Mouse (Mus musculus): Measurements from ENCODE around the gene 5730522E02Rik. TPM values are rescaled to one million over a fixed set of nuclear protein-coding genes. Genes with fewer than 3 reads are reported as not detected.

Gene 5730522E02Rik
- polyA plus RNA-seq, 1 experiment from 2014 or later = 2.1 TPM

DNA sequence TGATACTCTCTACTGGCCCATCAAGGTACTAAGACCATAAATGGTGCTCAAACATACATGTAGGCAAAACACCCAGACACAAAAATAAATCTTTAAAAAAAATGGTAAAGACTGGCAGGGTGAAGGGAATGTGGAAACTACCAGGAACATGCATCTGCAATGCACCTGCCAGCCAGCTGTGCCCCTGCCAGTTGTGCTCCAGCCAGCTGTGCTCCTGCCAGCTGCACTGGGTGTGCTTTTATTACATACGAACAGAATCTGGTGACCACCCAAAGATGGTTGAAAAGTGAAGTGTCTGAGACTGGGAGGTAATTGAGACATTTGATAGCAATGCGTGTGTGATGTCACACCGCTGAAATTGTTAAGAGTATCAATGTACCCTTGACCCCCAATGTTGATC is 98.4 kb downstream of the 5730522E02Rik start:
- Histone ChIP-seq H3K27me3 (ENCODE audit: insufficient read depth, poor library complexity, severe bottlenecking) (no peaks in the 10 kb centered on the region), H3K9me3 (no peaks in the 10 kb centered on the region), H3K4me3 (no peak overlapping the region), H3K27ac (no peak overlapping the region), H3K36me3 (no peaks in the 10 kb centered on the region), H3K4me1 (no peaks in the 10 kb centered on the region)
- no peak for DNase-seq (ENCODE audit: low spot score)
- WGBS = 80% methylated on average over 3 of the region's 3 CpGs

DNA sequence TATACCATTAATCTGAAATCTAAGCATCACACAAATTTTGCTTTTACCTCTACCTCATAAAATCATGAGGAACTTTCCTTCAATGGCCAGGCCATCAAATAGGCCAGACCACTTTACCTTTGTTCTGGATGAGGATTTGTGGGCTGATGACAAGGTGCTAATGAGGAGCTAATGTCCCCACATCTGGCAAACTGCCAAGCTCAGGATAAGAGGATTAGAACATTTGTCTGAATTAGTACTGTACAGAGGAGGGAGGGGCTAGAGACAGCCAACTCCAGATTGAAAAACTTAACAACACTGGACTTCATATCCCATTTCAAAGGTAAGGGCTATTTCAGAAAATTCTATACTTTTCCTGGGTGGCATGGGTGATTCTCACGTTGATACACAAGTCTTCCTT is 101.9 kb downstream of the 5730522E02Rik start:
- Histone ChIP-seq H3K27ac (no peak overlapping the region), H3K4me3 (no peak overlapping the region), H3K36me3 (no peaks in the 10 kb centered on the region), H3K9me3 (no peaks in the 10 kb centered on the region), H3K27me3 (ENCODE audit: insufficient read depth, poor library complexity, severe bottlenecking) (no peaks in the 10 kb centered on the region), H3K4me1 (no peaks in the 10 kb centered on the region)
- WGBS = 47% methylated on average over 1 of the region's 1 CpGs
- DNase-seq (ENCODE audit: low spot score) = no peak

- H3K36me3 ChIP-seq = no peaks in the 10 kb centered on the region
- H3K4me1 ChIP-seq = no peaks in the 10 kb centered on the region
- WGBS = 66% methylated on average over 2 of the region's 2 CpGs
- DNase-seq (ENCODE audit: low spot score) = no peak
- no peak overlapping the region for H3K4me3 ChIP-seq
- no peaks in the 10 kb centered on the region for H3K9me3 ChIP-seq
- no peak overlapping the region for H3K27ac ChIP-seq
- no peaks in the 10 kb centered on the region for H3K27me3 ChIP-seq (ENCODE audit: insufficient read depth, poor library complexity, severe bottlenecking)
These were observed 105.9 kb downstream of the 5730522E02Rik start for GRCm38 (mm10) chr11:26104680-26105079.

DNA sequence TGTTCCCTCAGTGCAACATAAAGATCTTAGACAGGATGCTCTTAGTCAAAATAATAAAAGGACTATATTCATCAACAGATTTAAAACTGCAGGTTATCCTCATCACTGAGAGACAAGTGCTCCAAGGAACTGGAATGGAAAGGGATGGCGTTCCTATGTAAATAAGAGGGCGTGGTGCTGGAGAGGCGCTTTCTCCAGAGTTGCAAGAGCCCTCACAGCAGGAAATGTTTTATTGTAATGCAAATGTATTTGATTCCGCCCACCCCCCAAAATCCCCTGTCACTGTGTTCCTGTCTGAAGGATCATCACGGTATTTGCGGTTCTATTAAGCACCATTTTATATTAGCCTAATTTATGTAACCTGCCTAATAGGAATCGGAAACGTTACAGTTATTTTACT is 106.9 kb downstream of the 5730522E02Rik start:
- Histone ChIP-seq H3K36me3 (no peaks in the 10 kb centered on the region), H3K27me3 (ENCODE audit: insufficient read depth, poor library complexity, severe bottlenecking) (no peaks in the 10 kb centered on the region), H3K9me3 (no peaks in the 10 kb centered on the region), H3K4me3 (peak overlapping the region; percentile 43), H3K4me1 (no peaks in the 10 kb centered on the region), H3K27ac (no peak overlapping the region)
- no peak for DNase-seq (ENCODE audit: low spot score)
- 9% methylated on average over 8 of the region's 8 CpGs for WGBS

- Histone ChIP-seq H3K27ac (no peak overlapping the region), H3K36me3 (no peaks in the 10 kb centered on the region), H3K4me3 (peak overlapping the region; percentile 43), H3K9me3 (no peaks in the 10 kb centered on the region), H3K4me1 (no peaks in the 10 kb centered on the region), H3K27me3 (ENCODE audit: insufficient read depth, poor library complexity, severe bottlenecking) (no peaks in the 10 kb centered on the region)
- WGBS = 27% methylated on average over 4 of the region's 4 CpGs
- no peak for DNase-seq (ENCODE audit: low spot score)
These were observed 107.7 kb downstream of the 5730522E02Rik start for GRCm38 (mm10) chr11:26102878-26103277.

DNA sequence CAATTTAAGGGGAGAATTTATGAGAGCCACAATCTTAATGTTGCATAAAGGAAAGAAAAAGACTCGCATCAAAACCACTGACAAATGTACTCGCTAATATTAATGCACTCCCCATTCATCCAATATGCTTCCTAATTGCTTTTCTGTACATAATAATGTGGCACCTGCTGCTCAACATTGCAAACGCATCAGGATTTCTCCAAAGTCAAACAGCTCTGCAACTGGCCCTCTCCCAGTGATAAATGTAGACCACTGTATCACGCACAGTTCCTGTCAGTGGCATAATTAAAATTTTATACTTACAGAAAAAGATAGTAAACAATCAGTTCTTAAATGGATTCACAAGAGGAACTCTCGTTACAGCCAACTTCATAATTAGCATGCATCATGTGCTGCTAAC is 110.5 kb downstream of the 5730522E02Rik start:
- no peaks in the 10 kb centered on the region for H3K27me3 ChIP-seq (ENCODE audit: insufficient read depth, poor library complexity, severe bottlenecking)
- H3K36me3 ChIP-seq = no peaks in the 10 kb centered on the region
- no peak overlapping the region for H3K4me3 ChIP-seq
- H3K9me3 ChIP-seq = no peaks in the 10 kb centered on the region
- DNase-seq (ENCODE audit: low spot score) = no peak
- no peaks in the 10 kb centered on the region for H3K4me1 ChIP-seq
- no peak overlapping the region for H3K27ac ChIP-seq
- WGBS = 88% methylated on average over 5 of the region's 5 CpGs

DNA sequence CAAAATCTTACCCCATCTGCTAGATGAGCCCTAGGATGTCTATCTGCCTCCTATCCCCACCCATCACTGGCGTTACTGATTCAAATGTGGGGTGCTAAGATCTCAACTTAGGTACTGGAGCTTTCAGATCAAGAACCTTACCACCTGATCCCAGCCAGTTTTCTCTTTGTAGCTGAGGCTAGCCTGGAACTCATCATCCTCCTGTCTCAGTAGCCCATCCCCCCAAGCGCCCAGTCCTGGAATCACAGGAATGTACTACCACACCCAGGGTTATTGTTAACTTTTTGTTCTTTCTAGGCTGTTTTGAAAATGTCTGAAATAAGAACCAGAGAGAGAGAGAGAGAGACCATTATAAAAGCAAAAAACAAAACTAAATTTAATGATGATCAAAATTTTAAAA is 111.6 kb downstream of the 5730522E02Rik start:
- 68% methylated on average over 2 of the region's 2 CpGs for WGBS
- DNase-seq (ENCODE audit: low spot score) = no peak
- H3K27me3 ChIP-seq (ENCODE audit: insufficient read depth, poor library complexity, severe bottlenecking) = no peaks in the 10 kb centered on the region
- H3K9me3 ChIP-seq = no peaks in the 10 kb centered on the region
- H3K36me3 ChIP-seq = no peaks in the 10 kb centered on the region
- H3K27ac ChIP-seq = no peak overlapping the region
- H3K4me3 ChIP-seq = no peak overlapping the region
- no peaks in the 10 kb centered on the region for H3K4me1 ChIP-seq

DNA sequence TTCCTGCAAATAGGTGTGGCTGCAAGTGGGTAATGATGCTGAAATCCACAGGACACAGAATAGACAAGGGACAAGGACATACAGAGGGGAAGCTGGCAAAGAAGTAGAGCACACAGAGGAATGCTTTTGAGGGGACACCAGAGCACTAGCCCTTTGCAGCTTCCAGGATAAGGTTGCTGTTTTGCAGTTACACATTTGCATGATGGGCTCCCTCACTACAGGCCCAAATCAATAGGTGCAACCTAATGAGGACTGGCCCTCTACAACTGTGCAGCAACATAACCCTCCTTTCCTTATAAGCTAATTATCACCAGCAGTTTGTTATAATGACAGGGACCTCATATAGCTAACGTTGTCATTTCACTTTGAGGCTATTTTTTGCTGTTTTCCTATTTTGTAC is 114.5 kb downstream of the 5730522E02Rik start:
- no peak for DNase-seq (ENCODE audit: low spot score)
- H3K4me3 ChIP-seq = no peak overlapping the region
- H3K27ac ChIP-seq = no peak overlapping the region
- WGBS = 74% methylated on average over 1 of the region's 1 CpGs
- no peaks in the 10 kb centered on the region for H3K4me1 ChIP-seq
- H3K36me3 ChIP-seq = no peaks in the 10 kb centered on the region
- no peaks in the 10 kb centered on the region for H3K9me3 ChIP-seq
- H3K27me3 ChIP-seq (ENCODE audit: insufficient read depth, poor library complexity, severe bottlenecking) = no peaks in the 10 kb centered on the region

DNA sequence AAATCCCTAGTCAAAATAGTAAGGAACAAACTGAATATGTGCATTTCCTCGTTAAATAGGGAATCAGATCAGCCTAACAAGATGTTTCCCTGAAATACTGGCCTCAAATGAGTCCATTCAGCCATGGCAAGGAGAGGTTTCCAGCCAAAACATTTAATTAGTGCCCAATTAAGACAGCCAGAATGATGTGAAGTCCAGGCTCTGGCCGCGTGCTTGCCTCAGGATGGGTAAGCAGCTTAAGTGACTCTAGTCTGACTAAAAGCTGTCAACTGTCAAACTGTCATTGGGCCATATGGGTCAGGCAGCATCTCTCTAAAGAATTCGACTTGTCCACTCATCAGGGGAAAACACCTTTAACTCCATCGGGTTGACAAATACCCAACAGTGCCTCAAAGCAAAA is 121.6 kb downstream of the 5730522E02Rik start:
- no peak overlapping the region for H3K4me3 ChIP-seq
- 70% methylated on average over 5 of the region's 5 CpGs for WGBS
- no peaks in the 10 kb centered on the region for H3K36me3 ChIP-seq
- H3K9me3 ChIP-seq = no peaks in the 10 kb centered on the region
- H3K27me3 ChIP-seq (ENCODE audit: insufficient read depth, poor library complexity, severe bottlenecking) = no peaks in the 10 kb centered on the region
- DNase-seq (ENCODE audit: low spot score) = no peak
- no peaks in the 10 kb centered on the region for H3K4me1 ChIP-seq
- H3K27ac ChIP-seq = no peak overlapping the region

DNA sequence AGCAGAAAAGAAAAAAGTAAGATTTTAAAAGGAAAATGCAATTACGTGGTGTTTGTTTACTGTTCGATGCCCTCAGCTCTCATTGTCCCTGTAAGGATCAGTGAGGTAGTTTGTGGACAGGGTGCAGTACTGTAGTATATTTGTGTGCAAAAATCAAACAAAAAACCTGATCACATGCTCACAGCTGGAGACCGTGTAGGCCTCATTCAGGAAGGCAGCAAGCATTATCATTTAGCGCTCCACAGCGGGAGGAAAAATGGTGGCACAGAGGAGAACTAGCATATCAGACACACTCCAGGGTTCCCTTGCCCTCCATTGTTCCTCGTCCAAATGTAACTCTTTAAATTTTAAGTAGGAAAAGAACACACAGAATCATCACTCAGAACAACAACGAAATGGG is 123.9 kb downstream of the 5730522E02Rik start:
- DNase-seq (ENCODE audit: low spot score) = no peak
- H3K27ac ChIP-seq = no peak overlapping the region
- no peaks in the 10 kb centered on the region for H3K9me3 ChIP-seq
- no peaks in the 10 kb centered on the region for H3K36me3 ChIP-seq
- WGBS = 80% methylated on average over 7 of the region's 7 CpGs
- no peaks in the 10 kb centered on the region for H3K4me1 ChIP-seq
- no peaks in the 10 kb centered on the region for H3K27me3 ChIP-seq (ENCODE audit: insufficient read depth, poor library complexity, severe bottlenecking)
- no peak overlapping the region for H3K4me3 ChIP-seq

- DNase-seq (ENCODE audit: low spot score) = no peak
- 59% methylated on average over 6 of the region's 6 CpGs for whole genome bisulfite sequencing
- Histone ChIP-seq H3K4me3 (no peak overlapping the region), H3K27me3 (ENCODE audit: insufficient read depth, poor library complexity, severe bottlenecking) (no peaks in the 10 kb centered on the region), H3K4me1 (no peaks in the 10 kb centered on the region), H3K27ac (no peak overlapping the region), H3K9me3 (no peaks in the 10 kb centered on the region), H3K36me3 (no peaks in the 10 kb centered on the region)
These were observed 125.1 kb downstream of the 5730522E02Rik start for GRCm38 (mm10) chr11:26085380-26086035.

- H3K4me3 ChIP-seq = no peak overlapping the region
- WGBS = 74% methylated on average over 2 of the region's 2 CpGs
- no peaks in the 10 kb centered on the region for H3K27me3 ChIP-seq (ENCODE audit: insufficient read depth, poor library complexity, severe bottlenecking)
- no peak for DNase-seq (ENCODE audit: low spot score)
- no peaks in the 10 kb centered on the region for H3K36me3 ChIP-seq
- no peaks in the 10 kb centered on the region for H3K4me1 ChIP-seq
- no peaks in the 10 kb centered on the region for H3K9me3 ChIP-seq
- no peak overlapping the region for H3K27ac ChIP-seq
These were observed 134.2 kb downstream of the 5730522E02Rik start for GRCm38 (mm10) chr11:26076335-26076734.

DNA sequence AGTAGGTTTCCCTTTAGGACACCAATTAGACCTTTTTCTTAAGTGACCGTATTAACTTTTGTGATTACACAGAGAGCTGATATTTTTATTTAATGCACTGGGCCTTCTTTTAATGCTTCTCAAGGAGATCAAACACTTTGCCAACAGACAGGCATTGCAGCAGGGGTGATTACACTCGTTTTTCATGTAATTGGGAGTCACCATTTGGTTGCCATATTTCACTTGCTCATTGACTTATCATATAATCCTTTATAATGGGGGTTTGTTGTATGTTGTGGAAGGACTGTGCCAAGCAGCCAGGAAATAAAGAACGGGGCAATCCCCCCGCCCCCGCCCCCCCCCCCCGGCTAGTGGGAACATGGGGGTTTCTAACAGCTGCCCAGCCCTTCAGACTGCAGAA is 135.0 kb downstream of the 5730522E02Rik start:
- Histone ChIP-seq H3K36me3 (no peaks in the 10 kb centered on the region), H3K27ac (no peak overlapping the region), H3K4me1 (no peaks in the 10 kb centered on the region), H3K4me3 (no peak overlapping the region), H3K27me3 (ENCODE audit: insufficient read depth, poor library complexity, severe bottlenecking) (no peaks in the 10 kb centered on the region), H3K9me3 (no peaks in the 10 kb centered on the region)
- DNase-seq (ENCODE audit: low spot score) = no peak
- 79% methylated on average over 6 of the region's 6 CpGs for WGBS

GRCm38 (mm10) chr11:26073638-26074294 is 136.8 kb downstream of the 5730522E02Rik start:
- Histone ChIP-seq H3K4me1 (no peaks in the 10 kb centered on the region), H3K36me3 (no peaks in the 10 kb centered on the region), H3K4me3 (no peak overlapping the region), H3K27me3 (ENCODE audit: insufficient read depth, poor library complexity, severe bottlenecking) (no peaks in the 10 kb centered on the region), H3K27ac (no peak overlapping the region), H3K9me3 (no peaks in the 10 kb centered on the region)
- no peak for DNase-seq (ENCODE audit: low spot score)
- WGBS = 45% methylated on average over 8 of the region's 8 CpGs

Measured in heart, embryonic 10.5 days (tissue).